In the genomic region with DNA sequence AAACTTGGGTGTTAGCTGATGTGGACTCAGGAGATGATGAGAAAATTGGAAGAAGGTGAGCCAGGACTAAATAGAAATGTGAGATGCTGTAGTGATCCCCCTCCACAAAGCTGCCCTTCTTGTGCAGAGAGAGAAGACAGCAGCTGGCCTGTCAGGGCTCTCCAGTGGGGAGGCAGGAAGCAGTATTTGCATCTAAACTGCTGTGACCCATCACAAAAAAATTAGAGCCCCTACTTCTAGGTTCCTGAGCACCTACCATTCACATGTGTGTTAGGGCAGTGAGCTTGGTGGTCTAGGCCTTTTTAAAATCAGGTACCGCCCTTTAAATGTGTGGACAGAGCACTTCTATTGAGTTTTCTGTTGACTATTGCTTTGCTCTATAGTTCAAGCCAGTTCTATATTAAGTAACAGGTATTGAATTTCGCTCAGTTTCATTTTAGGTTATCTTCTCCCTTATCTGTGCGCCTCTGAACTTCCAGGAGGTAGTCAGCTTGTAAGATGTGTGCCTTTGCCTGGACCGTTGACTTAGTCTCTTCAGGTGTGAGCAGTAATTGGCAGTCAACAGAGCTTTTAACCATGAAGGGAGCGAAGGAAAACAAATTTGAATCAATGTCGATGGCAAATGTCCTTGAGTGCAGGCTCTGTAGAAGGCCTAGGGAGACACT, we compare ENCODE assay signal across 19 mouse cellular contexts.
DNase-seq lines count a peak whose midpoint lies in the region; ATAC-seq and TF ChIP-seq lines count a peak whose summit lies in the region.
"Had no signal": no experiment of that assay in that cellular context is flagged by ENCODE, and none has a peak within 500 bp of the region (broad histone marks: within the 10 kb centered on the region; RNA-seq: fewer than 3 reads in every experiment).

No protein-coding gene starts in this region.

- H3K9ac ChIP-seq in liver, adult 2 months (ENCODE audit: low read depth, low read length) = no peak overlapping the region
- no peak overlapping the region for H3K9ac ChIP-seq in liver, embryonic 12.5 days
- H3K9ac ChIP-seq: forebrain, embryonic 13.5 days; limb, embryonic 12.5 days; lung, embryonic 14.5 days; neural tube, embryonic 15.5 days had no signal

- TF ChIP-seq POLR2A in liver, adult 2 months (IDR thresholded peaks at IDR 0.05; ENCODE audit: extremely low read depth, insufficient read depth, low read length) = no peak

- no peak for ATAC-seq in liver, embryonic 12.5 days
- ATAC-seq: forebrain, embryonic 13.5 days had no signal

- peaks cover 14% of the 10 kb centered on the region for H3K4me1 ChIP-seq in liver, adult 2 months (ENCODE audit: control insufficient read depth, insufficient read depth, low read length)
- H3K4me1 ChIP-seq in liver, embryonic 12.5 days = peaks cover 41% of the 10 kb centered on the region

- no peak overlapping the region for H3K4me3 ChIP-seq in liver, adult 2 months (ENCODE audit: insufficient read depth, low read depth, low read length)
- no peak overlapping the region for H3K4me3 ChIP-seq in liver, embryonic 12.5 days
- H3K4me3 ChIP-seq: embryonic facial prominence, embryonic 10.5 days; forebrain, embryonic 13.5 days; limb, embryonic 12.5 days; neural tube, embryonic 15.5 days had no signal

- no peaks in the 10 kb centered on the region for H3K9me3 ChIP-seq in liver, embryonic 12.5 days (replicated peaks)
- H3K9me3 ChIP-seq: embryonic facial prominence, embryonic 10.5 days; forebrain, embryonic 13.5 days; limb, embryonic 12.5 days; neural tube, embryonic 15.5 days had no signal

- no peak overlapping the region for H3K4me2 ChIP-seq in liver, embryonic 12.5 days
- H3K4me2 ChIP-seq: forebrain, embryonic 13.5 days; limb, embryonic 12.5 days; lung, embryonic 14.5 days; midbrain, embryonic 11.5 days; neural tube, embryonic 15.5 days had no signal

- TF ChIP-seq CTCF in liver, adult 2 months (IDR thresholded peaks at IDR 0.05; ENCODE audit: low read depth, low read length) = no peak

- H3K79me2 ChIP-seq in liver, adult 2 months (ENCODE audit: control insufficient read depth, insufficient read depth, low read length) = no peaks in the 10 kb centered on the region

- H3K36me3 ChIP-seq in liver, adult 2 months (ENCODE audit: control insufficient read depth, insufficient read depth, low read length) = no peaks in the 10 kb centered on the region
- H3K36me3 ChIP-seq in liver, embryonic 12.5 days = no peaks in the 10 kb centered on the region
- no peaks in the 10 kb centered on the region for H3K36me3 ChIP-seq in splenic B cell, adult 2 months (ENCODE audit: control insufficient read depth, insufficient read depth, low read length, poor library complexity, severe bottlenecking)
- H3K36me3 ChIP-seq: embryonic facial prominence, embryonic 10.5 days; limb, embryonic 12.5 days; neural tube, embryonic 15.5 days had no signal

- DNase-seq in liver, adult 2 months (ENCODE audit: extremely low read depth, low read depth, low spot score) = peak; percentile 64
- peak; percentile 53 to 55 for DNase-seq in B cell, adult 2 months
- DNase-seq in CD4-positive helper T cell, adult 2 months (ENCODE audit: low read depth, low spot score) = peak; percentile 25
- peak; percentile 82 for DNase-seq in splenic B cell, adult 2 months (ENCODE audit: low read depth, low spot score)
- DNase-seq in adrenal gland, postnatal 4 days (ENCODE audit: low spot score in 2 of 2) = no peak
- DNase-seq in gastrocnemius, postnatal 10 days = no peak
- DNase-seq: adrenal gland, postnatal 10 days; cerebellum, adult 2 months; gastrocnemius, postnatal 36 days; kidney, postnatal 10 days; lung, embryonic 14.5 days; right cerebral cortex, postnatal 4 days had no signal

- peak overlapping the region; percentile 85 for H3K27ac ChIP-seq in liver, adult 2 months (replicated peaks; ENCODE audit: insufficient read depth, low read depth, low read length)
- H3K27ac ChIP-seq in liver, embryonic 12.5 days = no peak overlapping the region
- H3K27ac ChIP-seq: embryonic facial prominence, embryonic 10.5 days; forebrain, embryonic 13.5 days; limb, embryonic 12.5 days; macrophage; neural tube, embryonic 15.5 days had no signal

- H3K27me3 ChIP-seq in liver, adult 2 months (ENCODE audit: control insufficient read depth, insufficient read depth, low read length) = no peaks in the 10 kb centered on the region
- H3K27me3 ChIP-seq in liver, embryonic 12.5 days (replicated peaks) = peaks cover 17% of the 10 kb centered on the region; the same call in 1 of the 2 replicates
- no peaks in the 10 kb centered on the region for H3K27me3 ChIP-seq in splenic B cell, adult 2 months (ENCODE audit: control insufficient read depth, insufficient read depth, low read length, poor library complexity, severe bottlenecking)
- H3K27me3 ChIP-seq: forebrain, embryonic 13.5 days; limb, embryonic 12.5 days; neural tube, embryonic 15.5 days had no signal

- 17% methylated on average over 6 of the region's 6 CpGs for WGBS in liver, adult 2 months
- 65% methylated on average over 6 of the region's 6 CpGs for WGBS in liver, embryonic 12.5 days (ENCODE audit: insufficient replicate concordance)

Comparison
In these comparisons a context has a peak if more than half of its experiments do, and no peak if none do; other contexts are left out.
1. DNase-seq: peak in liver, adult 2 months (single experiment), B cell, adult 2 months (2 of 2), CD4-positive helper T cell, adult 2 months (single experiment) and splenic B cell, adult 2 months (single experiment); none in adrenal gland, postnatal 4 days (0 of 2) and gastrocnemius, postnatal 10 days (single experiment).